Mouse (Mus musculus) thymus, postnatal 25 days (tissue): ENCODE measurements around the gene Hdac11.
"Not testable (repeated sequence)": the region's sequence is repeated elsewhere in the genome, so short reads cannot be mapped to it uniquely, and the experiment has no call there.

Experiments used
- DNase-seq: peaks from one replicate; pipeline ENCODE4 v3.0.0; 2022

The Hdac11 gene

DNA sequence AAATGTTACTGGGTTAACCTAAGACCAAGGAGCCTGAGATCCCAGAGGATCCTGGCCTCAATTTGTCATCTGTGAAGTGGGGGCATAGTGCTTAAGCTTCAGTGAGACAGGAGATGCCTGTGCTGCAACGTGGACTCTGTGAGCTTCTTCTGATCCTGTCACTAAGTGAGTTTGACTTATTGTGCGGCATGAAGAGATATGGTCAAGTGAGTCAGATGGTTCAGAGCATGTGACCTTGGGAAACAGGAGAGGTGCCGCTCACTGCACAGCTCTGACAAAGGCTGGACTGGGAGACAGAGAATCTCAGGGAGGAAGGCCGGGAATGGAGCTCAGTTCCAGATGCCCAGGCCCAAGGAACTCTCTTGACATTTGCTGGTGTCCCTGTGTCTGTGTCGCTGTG lies 49.3 kb downstream of the Hdac11 start:
- no peak for DNase-seq

DNA sequence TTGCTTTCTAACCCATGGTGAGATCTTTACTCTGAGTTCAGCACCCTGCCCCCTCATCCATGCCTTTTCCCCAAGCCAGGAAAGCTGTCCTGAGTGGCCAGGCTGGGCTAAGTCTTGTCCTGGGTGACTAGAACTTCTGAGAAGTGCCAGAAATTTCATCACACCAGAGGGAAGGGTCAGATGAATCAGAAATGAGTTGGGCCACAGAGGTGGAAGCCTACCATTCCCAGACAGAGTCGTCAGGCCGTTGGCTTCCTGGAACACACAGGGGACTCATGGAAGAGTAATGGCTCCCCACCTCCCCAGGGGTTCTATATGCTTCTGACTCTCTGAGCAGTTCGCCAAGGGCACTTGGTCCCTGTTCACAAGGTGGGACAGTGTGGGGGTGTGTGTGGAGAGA lies 51.0 kb downstream of the Hdac11 start:
- DNase-seq = no peak

DNA sequence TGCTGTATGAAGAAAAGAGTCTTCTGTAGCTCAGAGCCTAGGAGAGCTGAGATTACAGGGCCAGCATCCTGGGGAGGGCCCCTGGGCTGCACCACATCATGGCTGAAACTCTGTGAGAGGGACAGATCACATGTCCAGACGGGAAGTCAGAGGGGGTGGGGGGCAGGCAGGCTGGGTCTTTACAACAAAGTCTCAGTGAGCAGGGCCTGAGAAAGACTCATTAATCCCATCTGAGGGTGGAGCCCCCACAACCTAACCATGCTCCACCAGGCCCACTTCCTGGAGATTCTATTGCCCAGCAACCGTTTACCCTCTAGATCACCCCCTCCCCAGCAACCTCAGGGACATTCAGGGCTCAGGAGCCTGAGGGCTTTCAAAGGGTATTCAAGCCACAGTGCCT lies 53.3 kb downstream of the Hdac11 start:
- no peak for DNase-seq

DNA sequence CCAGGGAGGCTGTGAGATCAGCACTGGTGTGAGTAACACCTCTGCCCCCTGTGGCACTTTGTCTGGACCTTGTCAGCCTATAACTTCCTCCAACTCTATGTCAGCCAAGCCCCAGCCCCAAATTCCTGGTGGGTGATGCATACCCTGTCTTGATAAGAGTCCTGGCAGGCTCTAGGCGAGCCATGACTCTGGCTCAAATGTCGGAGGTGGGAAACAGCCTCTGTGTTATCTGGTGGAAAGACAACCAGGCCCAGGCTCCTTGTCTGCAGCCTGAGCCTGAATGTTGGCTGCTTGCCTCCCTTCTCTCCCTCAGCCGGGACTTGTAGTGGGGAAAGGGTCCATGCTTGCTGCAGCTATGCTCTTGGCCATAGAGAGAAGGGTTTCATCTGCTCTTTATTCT lies 54.4 kb downstream of the Hdac11 start:
- DNase-seq = no peak

DNA sequence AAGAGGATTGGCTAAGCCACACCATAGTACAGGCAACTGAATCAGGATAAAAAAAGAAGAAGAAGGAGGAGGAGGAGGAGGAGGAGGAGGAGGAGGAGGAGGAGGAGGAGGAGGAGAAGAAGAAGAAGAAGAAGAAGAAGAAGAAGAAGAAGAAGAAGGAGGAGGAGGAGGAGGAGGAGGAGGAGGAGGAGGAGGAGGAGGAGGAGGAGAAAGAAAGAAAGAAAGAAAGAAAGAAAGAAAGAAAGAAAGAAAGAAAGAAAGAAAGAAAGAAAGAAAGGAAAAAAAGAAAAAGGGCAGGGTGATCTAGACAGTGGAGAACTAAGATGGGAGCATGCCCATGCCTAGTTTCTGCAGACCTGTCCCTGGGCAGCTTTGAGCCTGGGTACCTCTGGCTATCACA lies 55.7 kb downstream of the Hdac11 start, which contains the start of gene Fbln2:
Fbln2 (plus strand) TSS at position 301 of the 400 bp plus-strand sequence.
- DNase-seq = not testable (repeated sequence)

DNA sequence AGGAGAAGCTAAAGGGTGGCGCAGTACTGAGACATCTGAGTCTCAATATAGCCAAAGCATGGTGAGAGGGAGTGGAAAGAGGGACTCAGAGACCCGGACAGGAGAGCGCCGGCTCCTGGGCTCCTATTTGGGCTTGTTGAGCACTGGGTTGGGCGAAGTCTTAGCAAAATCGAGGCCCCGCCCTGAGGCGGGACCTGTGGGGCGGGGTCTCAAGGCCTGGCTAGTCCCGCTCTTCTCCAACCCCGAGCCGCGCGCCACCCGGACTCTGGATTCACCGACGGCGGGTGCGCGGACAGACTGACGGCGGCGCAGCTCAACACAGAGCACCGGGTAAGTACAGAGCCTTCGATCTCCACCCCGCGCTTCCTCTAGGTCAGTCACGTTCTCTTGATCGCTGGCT lies 56.1 kb downstream of the Hdac11 start:
- peak; percentile 4 for DNase-seq

DNA sequence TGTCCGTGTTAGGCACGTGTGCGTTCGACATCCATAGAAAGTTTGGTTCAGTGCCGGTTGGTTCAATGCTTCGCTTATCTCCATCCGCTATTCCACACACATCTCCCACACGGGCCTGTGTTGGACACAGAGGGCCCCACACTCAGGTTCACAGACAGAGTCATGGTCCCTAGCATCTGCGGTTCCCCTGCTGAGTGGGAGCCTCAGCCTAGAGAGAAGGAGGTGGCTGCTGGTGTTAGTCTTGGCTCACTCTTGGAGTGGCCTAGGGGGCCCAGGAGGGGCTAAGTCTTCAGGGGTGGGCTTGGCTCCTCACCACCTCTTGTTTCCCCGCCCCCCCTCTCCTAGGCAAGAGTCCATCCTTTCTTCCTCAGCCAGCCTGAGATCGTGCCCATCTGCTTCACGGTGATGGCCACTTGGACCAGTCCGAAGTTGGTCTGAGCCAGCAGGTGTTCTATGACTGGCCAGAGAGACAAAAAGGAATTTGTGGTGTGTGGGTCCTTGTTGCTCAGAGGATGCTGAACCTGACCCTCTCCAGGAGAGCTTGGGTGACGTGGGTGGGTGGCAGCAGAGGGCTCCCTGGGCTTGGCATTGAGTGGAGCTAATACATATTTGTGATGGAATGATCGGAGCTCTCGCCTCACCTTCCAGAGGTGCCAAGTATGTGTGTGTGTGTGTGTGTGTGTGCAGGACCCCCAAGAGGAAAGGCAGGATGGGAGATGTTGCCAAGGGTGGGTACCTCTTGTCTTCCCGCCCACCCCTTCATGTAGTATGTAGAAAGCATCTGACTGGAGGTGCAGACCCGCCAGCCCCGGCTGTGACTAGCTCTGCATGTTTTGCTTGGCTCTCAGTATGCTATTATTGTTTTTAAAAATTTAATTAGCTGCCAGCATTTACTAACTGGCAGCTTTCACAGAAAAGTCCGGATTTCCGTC lies 57.1 kb downstream of the Hdac11 start:
- DNase-seq = no peak

DNA sequence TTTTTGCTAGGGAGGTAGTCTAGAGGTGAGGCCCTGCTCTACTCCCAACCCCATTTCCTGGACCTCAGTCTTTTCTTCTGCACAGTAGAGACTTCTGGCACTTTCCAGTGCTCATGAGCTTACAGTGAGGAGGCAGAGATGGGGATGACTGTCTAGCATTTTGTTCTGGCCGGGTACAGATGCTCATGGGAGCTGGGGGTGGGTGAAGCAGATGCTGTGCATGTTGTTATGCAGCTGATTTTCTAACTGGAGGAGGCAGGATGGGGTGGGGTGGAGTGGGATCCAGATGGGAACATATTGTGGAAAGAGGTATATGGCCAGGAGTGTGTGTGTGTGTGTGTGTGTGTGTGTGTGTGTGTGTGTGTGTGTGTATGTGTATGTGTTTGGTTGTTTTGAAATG lies 59.0 kb downstream of the Hdac11 start:
- no peak for DNase-seq

DNA sequence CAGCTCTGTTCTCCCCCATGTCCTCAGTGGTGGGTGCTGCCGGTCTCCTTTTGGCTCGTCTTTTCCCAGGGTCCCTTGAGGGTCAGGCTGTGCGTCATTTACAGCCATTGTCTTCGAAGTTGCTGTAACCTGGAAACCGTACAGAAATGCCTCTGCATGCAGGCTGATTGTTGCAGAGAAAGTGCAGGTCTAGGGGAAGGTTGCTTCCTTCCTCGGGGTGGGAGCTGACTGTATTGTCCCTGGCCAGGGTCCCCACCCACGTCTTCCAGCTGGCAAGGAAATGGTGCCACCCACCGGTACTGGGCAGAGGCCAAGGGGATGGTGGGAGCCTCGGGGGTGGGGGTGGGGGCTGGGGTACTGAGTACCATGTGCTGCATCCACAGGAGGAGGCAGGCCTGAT lies 62.0 kb downstream of the Hdac11 start:
- no peak for DNase-seq

DNA sequence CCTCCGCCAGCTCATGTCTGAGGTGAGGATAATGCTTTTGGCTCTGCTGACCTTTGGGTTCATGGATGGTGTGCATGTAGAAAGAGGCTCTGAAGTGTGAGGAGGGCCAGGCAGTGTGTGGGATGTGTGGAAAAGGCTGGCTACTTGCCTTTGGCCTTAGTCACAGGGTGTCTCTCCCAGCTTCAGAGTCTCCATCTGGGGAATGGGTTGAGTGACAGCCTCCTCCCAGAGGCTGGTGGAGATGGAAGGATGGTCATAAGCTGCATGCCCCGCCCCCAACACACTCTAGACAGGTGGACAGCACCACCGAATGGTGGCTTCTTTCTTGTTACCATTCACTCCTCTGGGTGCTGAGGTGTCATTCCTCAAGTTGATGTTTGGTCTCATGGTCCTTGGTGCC lies 62.4 kb downstream of the Hdac11 start:
- no peak for DNase-seq

DNA sequence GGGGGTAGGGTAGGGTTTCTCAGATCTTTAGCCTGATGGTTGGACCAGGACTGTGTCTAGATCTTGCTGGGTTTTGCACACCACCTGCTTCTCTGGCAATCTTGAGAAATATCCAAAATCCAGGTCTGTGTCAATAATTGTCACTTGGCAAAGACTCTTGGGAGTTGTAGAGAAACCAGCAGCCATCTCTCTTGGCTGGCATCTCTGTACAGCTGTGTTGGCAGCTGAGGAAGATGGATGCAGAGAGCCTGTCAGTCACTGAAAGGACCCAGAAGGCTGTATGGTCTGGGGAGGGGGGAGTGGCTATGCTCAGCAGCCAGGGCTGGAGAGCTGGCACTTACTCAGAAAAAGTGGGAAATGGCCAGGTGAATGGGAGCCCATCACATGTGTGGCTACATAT lies 63.6 kb downstream of the Hdac11 start:
- no peak for DNase-seq

DNA sequence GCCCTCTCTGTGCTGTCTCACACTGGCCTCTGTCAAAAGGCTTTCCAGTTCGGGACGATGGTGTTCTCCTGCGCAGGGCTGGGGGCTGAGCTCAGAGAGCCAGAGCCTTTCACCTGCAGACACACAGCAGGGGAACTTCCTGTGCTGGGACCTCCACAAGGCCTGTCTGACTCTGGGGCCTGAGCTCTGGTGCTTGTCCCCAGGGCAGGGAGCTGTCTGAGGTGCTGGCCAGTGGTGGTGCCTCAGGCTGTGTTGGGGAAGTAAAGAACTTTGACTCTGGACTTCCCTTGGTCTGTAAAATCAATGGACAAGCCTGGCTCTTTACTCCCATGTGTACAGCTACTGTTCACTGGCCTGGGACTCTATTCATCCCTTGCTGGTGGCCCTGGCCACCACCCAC lies 64.6 kb downstream of the Hdac11 start:
- DNase-seq = no peak

DNA sequence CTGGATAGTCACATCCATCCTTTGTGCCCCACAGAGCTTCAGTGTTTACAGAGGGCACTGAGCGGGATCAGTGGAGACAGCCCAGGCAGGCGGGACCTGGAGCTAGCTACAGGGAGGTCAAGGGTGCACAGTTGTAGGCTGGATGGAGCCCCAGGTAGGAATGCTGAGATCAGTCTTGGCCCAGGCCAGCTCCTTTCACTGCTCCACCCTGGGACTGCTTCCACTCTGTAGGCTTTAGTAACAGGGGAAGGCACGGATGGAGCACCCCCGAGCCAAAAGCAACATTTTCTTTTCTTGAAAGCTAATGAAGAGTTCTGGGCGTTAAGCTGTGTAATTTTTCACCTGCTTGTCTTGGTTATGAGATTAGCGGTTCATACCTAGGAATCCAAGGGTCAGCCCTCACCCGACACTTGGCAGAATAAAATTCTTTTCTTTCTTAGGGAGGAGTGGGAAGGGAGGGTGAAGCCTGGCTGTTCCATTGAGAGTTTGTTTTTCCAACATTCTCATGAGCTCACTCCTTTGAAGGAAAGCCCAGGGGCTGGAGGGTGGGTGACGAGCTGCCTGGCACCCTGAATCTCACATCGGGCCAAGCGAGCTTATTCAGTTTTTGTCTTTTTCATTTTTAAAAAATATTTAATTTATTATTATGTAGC lies 66.4 kb downstream of the Hdac11 start:
- DNase-seq = no peak
